Mouse (Mus musculus) cerebellum, adult 8-10 months (tissue): Measurements from ENCODE around the gene Donson.

Source experiments
- DNase-seq: peaks from one replicate; pipeline ENCODE4 v3.0.0; 2022

Donson gene

GRCm38 (mm10) chr16:91688619-91689334, at the start of gene Donson:
TSS of gene Donson (minus strand) at chr16:91688770.
- DNase-seq, result peak; percentile 93

- DNase-seq, result no peak
Observed at GRCm38 (mm10) chr16:91736046-91736816, 47.7 kb upstream of the Donson start.

GRCm38 (mm10) chr16:91734771-91735170, 46.2 kb upstream of the Donson start:
- DNase-seq, result no peak

- no peak for DNase-seq
Observed at GRCm38 (mm10) chr16:91732816-91733215, 44.2 kb upstream of the Donson start.

- DNase-seq, result peak; percentile 33
Observed at GRCm38 (mm10) chr16:91730446-91730845, 41.9 kb upstream of the Donson start.

- DNase-seq, result peak; percentile 67
Observed at GRCm38 (mm10) chr16:91729821-91730441, 41.4 kb upstream of the Donson start.

- peak; percentile 99 for DNase-seq
Observed at GRCm38 (mm10) chr16:91729066-91729482, 40.5 kb upstream of the Donson start, which contains the start of gene Itsn1. TSS of gene Itsn1 (plus strand) at chr16:91729281.

GRCm38 (mm10) chr16:91728123-91729065, 39.8 kb upstream of the Donson start, which contains the start of gene Cryzl1:
TSS of gene Cryzl1 (minus strand) at chr16:91728975.
- DNase-seq, result peak; percentile 98

- no peak for DNase-seq
Observed at GRCm38 (mm10) chr16:91727433-91727832, 38.9 kb upstream of the Donson start.

GRCm38 (mm10) chr16:91724247-91724646, 35.7 kb upstream of the Donson start:
- peak; percentile 65 for DNase-seq

- DNase-seq, result no peak
Observed at GRCm38 (mm10) chr16:91717399-91717798, 28.8 kb upstream of the Donson start.

GRCm38 (mm10) chr16:91716927-91717349, 28.4 kb upstream of the Donson start:
- no peak for DNase-seq

- DNase-seq, result no peak
Observed at GRCm38 (mm10) chr16:91710241-91710640, 21.7 kb upstream of the Donson start.

GRCm38 (mm10) chr16:91704603-91705340, 16.2 kb upstream of the Donson start:
- no peak for DNase-seq

GRCm38 (mm10) chr16:91702771-91703188, 14.2 kb upstream of the Donson start:
- DNase-seq, result no peak

GRCm38 (mm10) chr16:91701908-91702307, 13.3 kb upstream of the Donson start:
- DNase-seq, result no peak

GRCm38 (mm10) chr16:91698995-91699394, 10.4 kb upstream of the Donson start:
- DNase-seq, result no peak

- DNase-seq, result no peak
Observed at GRCm38 (mm10) chr16:91695108-91695755, 6.7 kb upstream of the Donson start.

GRCm38 (mm10) chr16:91694455-91695084, 6.0 kb upstream of the Donson start:
- peak; percentile 64 for DNase-seq

- no peak for DNase-seq
Observed at GRCm38 (mm10) chr16:91689791-91690190, 1.2 kb upstream of the Donson start.
